Mouse (Mus musculus) lung, embryonic 14.5 days (tissue): ENCODE measurements around the gene Mrps23. TPM values are rescaled to one million over a fixed set of nuclear protein-coding genes. Genes with fewer than 3 reads are reported as not detected.
A peak's percentile ranks its signal among the peaks of the same experiment; 100 is the strongest.
"Not testable (repeated sequence)": the region's sequence is repeated elsewhere in the genome, so short reads cannot be mapped to it uniquely, and the experiment has no call there.

Source experiments
- ATAC-seq: fragments of 200-750 bp; cut with Nextera tagmentation; 2 replicates; pipeline ENCODE4 v1.8.0; 2017; ENCODE audit warnings: mild to moderate bottlenecking, moderate TSS enrichment, moderate library complexity; ENCODE audit not compliant: insufficient read depth
- DNase-seq: peaks from one replicate; pipeline ENCODE4 v3.0.0-alpha.2; 2015
- H3K27ac ChIP-seq: fragments of 300-500 bp; sonication (generic); 2 replicates; pipeline ENCODE4 v1.5.1; 2014; ENCODE audit warnings: low read depth, mild to moderate bottlenecking, moderate library complexity
- H3K27me3 ChIP-seq: fragments of 300-500 bp; sonication (generic); 2 replicates; pipeline ENCODE4 v1.6.1; 2014; ENCODE audit warnings: low read length, control low read depth; ENCODE audit not compliant: insufficient read depth
- H3K36me3 ChIP-seq: fragments of 300-500 bp; sonication (generic); 2 replicates; pipeline ENCODE4 v1.6.1; 2014; ENCODE audit warnings: control low read depth; ENCODE audit not compliant: insufficient read depth
- H3K4me1 ChIP-seq: fragments of 300-500 bp; sonication (generic); 2 replicates; pipeline ENCODE4 v1.6.1; 2014; ENCODE audit warnings: antibody characterized with exemption, control low read depth; ENCODE audit not compliant: insufficient read depth
- H3K4me2 ChIP-seq: fragments of 300-500 bp; sonication (generic); 2 replicates; pipeline ENCODE4 v1.6.1; 2014; ENCODE audit warnings: mild to moderate bottlenecking
- H3K4me3 ChIP-seq: fragments of 300-500 bp; sonication (generic); 2 replicates; pipeline ENCODE4 v1.5.1; 2014; ENCODE audit warnings: low read depth, low read length
- H3K9ac ChIP-seq: fragments of 300-500 bp; sonication (generic); 2 replicates; pipeline ENCODE4 v1.6.1; 2014
- H3K9me3 ChIP-seq: fragments of 300-500 bp; sonication (generic); 2 replicates; pipeline ENCODE4 v1.6.1; 2016; ENCODE audit warnings: low read depth, low read length, control low read depth
- CTCF ChIP-seq: IDR thresholded peaks from 2 replicates; pipeline ENCODE4 v1.5.1; 2016; ENCODE audit warnings: antibody characterized with exemption, low read depth
- WGBS: fragments of 180-500 bp; shearing (Covaris S2); extraction: QIAGEN DNeasy Blood & Tissue Kit; methylation state at CpG from one replicate; pipeline ENCODE4 v1.1.7; 2014; 5-methylcytosine and 5-hydroxymethylcytosine counted together
- polyA plus RNA-seq: library from polyadenylated mRNA; unstranded; fragments of >200 nt; fragmentation: Nextera tagmentation; extraction: Ambion mirVana; gene quantifications from 2 replicates; pipeline ENCODE4 v1.2.1, GENCODE M21; 2014

The Mrps23 gene
- polyA plus RNA-seq, 1 experiment from 2014 or later = 55.1 TPM

DNA sequence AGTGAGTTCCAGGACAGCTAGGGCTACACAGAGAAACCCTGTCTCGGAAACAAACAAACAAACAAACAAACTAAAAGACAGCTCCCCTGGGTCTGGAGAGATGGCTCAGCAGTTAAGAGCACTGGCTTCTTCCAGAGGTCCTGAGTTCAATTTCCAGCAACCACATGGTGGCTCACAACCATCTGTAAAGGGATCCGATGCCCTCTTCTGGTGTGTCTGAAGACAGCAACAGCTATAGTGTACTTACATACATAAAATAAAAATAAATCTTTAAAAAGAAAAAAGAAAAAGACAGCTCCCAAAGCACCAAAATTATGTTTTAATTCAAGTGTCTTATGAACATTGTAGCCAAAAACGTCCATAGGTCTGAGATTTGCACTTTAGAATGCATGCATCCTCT is 8.5 kb upstream of the Mrps23 start:
- H3K27ac ChIP-seq, H3K9ac ChIP-seq, H3K4me3 ChIP-seq, ATAC-seq, DNase-seq, H3K9me3 ChIP-seq, H3K4me1 ChIP-seq, H3K36me3 ChIP-seq, H3K4me2 ChIP-seq: not testable (repeated sequence)
- 80% methylated on average over 3 of the region's 3 CpGs for WGBS
- peak; percentile 21; the same call in 1 of the 2 replicates for TF ChIP-seq CTCF
- peaks cover 24% of the 10 kb centered on the region for H3K27me3 ChIP-seq

- DNase-seq = peak; percentile 98
Observed at GRCm38 (mm10) chr11:88197153-88197576, 7.0 kb upstream of the Mrps23 start.

DNA sequence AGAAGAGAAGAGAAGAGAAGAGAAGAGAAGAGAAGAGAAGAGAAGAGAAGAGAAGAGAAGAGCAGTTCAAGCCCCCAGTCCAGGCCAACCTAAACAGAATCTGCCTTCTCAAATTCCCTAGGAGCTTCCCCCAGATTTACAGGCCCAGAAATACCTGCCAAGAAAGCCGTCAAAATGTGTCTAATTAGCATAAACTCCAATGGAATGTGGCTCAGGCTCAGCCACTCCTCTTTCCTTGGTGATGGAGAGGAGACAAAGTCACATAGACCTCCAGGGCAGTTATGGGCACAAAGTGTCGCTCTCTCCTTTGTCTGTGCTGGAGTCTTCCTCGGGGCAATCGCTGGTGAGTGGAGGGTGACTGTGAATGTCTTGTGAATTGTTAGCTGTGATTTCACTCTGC is 6.0 kb upstream of the Mrps23 start:
- no peak for DNase-seq
- Histone ChIP-seq H3K4me1 (peaks cover 11% of the 10 kb centered on the region; the same call in 1 of the 2 replicates), H3K9me3 (no peaks in the 10 kb centered on the region), H3K27me3 (peaks cover 18% of the 10 kb centered on the region), H3K36me3 (no peaks in the 10 kb centered on the region), H3K27ac (no peak overlapping the region), H3K9ac (no peak overlapping the region), H3K4me3 (no peak overlapping the region), H3K4me2 (no peak overlapping the region)
- no peak for ATAC-seq
- WGBS = 32% methylated on average over 4 of the region's 4 CpGs
- TF ChIP-seq CTCF = no peak

More at GRCm38 (mm10) chr11:88197153-88197576, 7.0 kb upstream of the Mrps23 start:
- Histone ChIP-seq H3K27ac (no peak overlapping the region), H3K4me2 (no peak overlapping the region), H3K4me3 (no peak overlapping the region), H3K9ac (no peak overlapping the region), H3K36me3 (no peaks in the 10 kb centered on the region), H3K9me3 (no peaks in the 10 kb centered on the region), H3K4me1 (peaks cover 9% of the 10 kb centered on the region; the same call in 1 of the 2 replicates), H3K27me3 (peaks cover 24% of the 10 kb centered on the region)
- 2% methylated on average over 2 of the region's 2 CpGs for WGBS
- peak; percentile 84 for TF ChIP-seq CTCF
- peak; percentile 3; the same call in 1 of the 2 replicates for ATAC-seq

DNA sequence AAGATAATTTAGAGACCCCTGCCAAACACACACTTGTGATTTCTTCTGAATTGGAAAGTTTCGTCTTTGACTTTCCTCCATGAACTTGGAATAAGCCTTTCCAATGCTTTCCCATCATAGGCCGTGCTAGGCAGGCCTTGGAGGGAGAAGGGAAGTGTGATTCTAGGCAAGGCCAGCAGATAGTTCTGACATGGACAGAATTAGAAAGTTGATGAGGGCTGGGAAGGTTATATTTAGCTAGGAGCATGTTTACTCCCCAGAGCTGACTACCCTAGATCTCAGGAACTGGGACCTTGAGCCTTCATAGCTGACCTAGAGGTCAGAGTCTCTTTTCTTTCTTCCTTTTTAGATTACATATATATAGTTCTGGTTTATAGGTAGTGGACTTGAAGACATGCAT is 3.0 kb upstream of the Mrps23 start:
- DNase-seq (no peak), ATAC-seq (no peak)
- TF ChIP-seq CTCF = no peak
- Histone ChIP-seq H3K4me3 (no peak overlapping the region), H3K4me2 (no peak overlapping the region), H3K27me3 (no peaks in the 10 kb centered on the region), H3K9ac (no peak overlapping the region), H3K4me1 (peaks cover 6% of the 10 kb centered on the region; the same call in 1 of the 2 replicates), H3K36me3 (no peaks in the 10 kb centered on the region), H3K9me3 (no peaks in the 10 kb centered on the region), H3K27ac (no peak overlapping the region)
- 64% methylated on average over 2 of the region's 2 CpGs for WGBS

DNA sequence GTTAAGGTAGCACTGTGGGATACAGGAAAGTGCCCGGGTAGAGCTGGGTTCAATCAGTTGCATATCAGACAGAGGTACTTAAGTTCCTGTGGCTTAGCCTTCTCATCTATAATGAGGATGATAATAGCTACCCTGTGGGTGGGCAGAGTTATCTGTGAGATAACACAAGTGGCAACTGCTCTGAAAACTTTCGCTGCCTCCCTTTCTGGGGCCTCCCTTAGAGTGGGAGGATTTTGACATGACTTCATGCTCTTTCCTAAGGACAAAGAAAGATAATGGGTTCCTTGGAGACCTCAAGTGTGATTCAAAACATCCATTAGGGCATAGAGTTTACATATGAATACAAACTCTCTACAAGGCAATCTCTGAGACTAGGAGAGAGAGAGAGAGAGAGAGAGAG is 2.1 kb upstream of the Mrps23 start:
- Histone ChIP-seq H3K36me3 (no peaks in the 10 kb centered on the region), H3K9ac (no peak overlapping the region), H3K27me3 (no peaks in the 10 kb centered on the region), H3K4me3 (no peak overlapping the region), H3K4me1 (peaks cover 6% of the 10 kb centered on the region; the same call in 1 of the 2 replicates), H3K9me3 (no peaks in the 10 kb centered on the region), H3K4me2 (no peak overlapping the region), H3K27ac (no peak overlapping the region)
- WGBS = 8% methylated on average over 2 of the region's 2 CpGs
- no peak for TF ChIP-seq CTCF
- ATAC-seq (no peak), DNase-seq (no peak)

GRCm38 (mm10) chr11:88204593-88205368 is 593 bp downstream of the Mrps23 start:
- WGBS = 31% methylated on average over 30 of the region's 30 CpGs
- DNase-seq = no peak
- Histone ChIP-seq H3K4me3 (peak overlapping the region; percentile 83), H3K27me3 (no peaks in the 10 kb centered on the region), H3K9ac (peak overlapping the region; percentile 80), H3K4me1 (peaks cover 4% of the 10 kb centered on the region; the same call in 1 of the 2 replicates), H3K4me2 (peak overlapping the region; percentile 91), H3K36me3 (peaks cover 19% of the 10 kb centered on the region), H3K27ac (peak overlapping the region; percentile 52; the same call in 1 of the 2 replicates), H3K9me3 (no peaks in the 10 kb centered on the region)
- peak; percentile 26 for ATAC-seq
- no peak for TF ChIP-seq CTCF

GRCm38 (mm10) chr11:88206576-88206975 is 2.4 kb downstream of the Mrps23 start:
- H3K4me2 ChIP-seq, H3K4me1 ChIP-seq, ATAC-seq, H3K27me3 ChIP-seq, H3K9me3 ChIP-seq, H3K9ac ChIP-seq, H3K4me3 ChIP-seq, H3K27ac ChIP-seq: not testable (repeated sequence)
- 78% methylated on average over 8 of the region's 8 CpGs for WGBS
- TF ChIP-seq CTCF = peak; percentile 49
- DNase-seq = peak; percentile 50
- H3K36me3 ChIP-seq = peaks cover 37% of the 10 kb centered on the region
